Mouse (Mus musculus) inflammation-experienced regulatory T-cells, adult 6 months (primary cell): ENCODE measurements around the gene Gsk3b. TPM values are rescaled to one million over a fixed set of nuclear protein-coding genes. Genes with fewer than 3 reads are reported as not detected.
"Not testable (repeated sequence)": the region's sequence is repeated elsewhere in the genome, so short reads cannot be mapped to it uniquely, and the experiment has no call there.

Source experiments
- ATAC-seq: one replicate; pipeline ENCODE4 v1.8.0; 2017
- polyA plus RNA-seq, 3 experiments: library from polyadenylated mRNA; unstranded; fragments of 100-300 nt; shearing (Covaris generic); gene quantifications; one replicate each; pipeline ENCODE4 v1.2.1; 2017

The Gsk3b gene
- polyA plus RNA-seq, result 10 to 100 TPM; 50.3 to 61.0 (median 56.8) TPM

GRCm38 (mm10) chr16:38088629-38089446, at the start of gene Gsk3b:
Gsk3b (plus strand) TSS chr16:38089001.
- ATAC-seq, result peak; percentile 77

GRCm38 (mm10) chr16:38042160-38042559, 46.6 kb upstream of the Gsk3b start:
- no peak for ATAC-seq

GRCm38 (mm10) chr16:38044551-38044950, 44.2 kb upstream of the Gsk3b start:
- no peak for ATAC-seq

- ATAC-seq, result no peak
These were observed 40.8 kb upstream of the Gsk3b start for GRCm38 (mm10) chr16:38047781-38048558.

- ATAC-seq, result no peak
These were observed 30.9 kb upstream of the Gsk3b start for GRCm38 (mm10) chr16:38057898-38058297.

- no peak for ATAC-seq
These were observed 30.0 kb upstream of the Gsk3b start for GRCm38 (mm10) chr16:38058836-38059235.

GRCm38 (mm10) chr16:38059631-38060030, 29.2 kb upstream of the Gsk3b start:
- no peak for ATAC-seq

GRCm38 (mm10) chr16:38073859-38074631, 14.8 kb upstream of the Gsk3b start:
- not testable (repeated sequence) for ATAC-seq

- ATAC-seq, result no peak
These were observed 8.6 kb upstream of the Gsk3b start for GRCm38 (mm10) chr16:38080201-38080600.

GRCm38 (mm10) chr16:38087231-38087630, 1.6 kb upstream of the Gsk3b start:
- no peak for ATAC-seq

- no peak for ATAC-seq
These were observed 1.1 kb upstream of the Gsk3b start for GRCm38 (mm10) chr16:38087645-38088125.

GRCm38 (mm10) chr16:38088126-38088628, 624 bp upstream of the Gsk3b start:
- peak; percentile 24 for ATAC-seq

GRCm38 (mm10) chr16:38089447-38090170, 808 bp downstream of the Gsk3b start:
- ATAC-seq, result peak; percentile 6

- no peak for ATAC-seq
These were observed 1.7 kb downstream of the Gsk3b start for GRCm38 (mm10) chr16:38090341-38091005.

GRCm38 (mm10) chr16:38091041-38091440, 2.2 kb downstream of the Gsk3b start:
- ATAC-seq, result no peak

GRCm38 (mm10) chr16:38091706-38092105, 2.9 kb downstream of the Gsk3b start:
- ATAC-seq, result no peak

GRCm38 (mm10) chr16:38092598-38092997, 3.8 kb downstream of the Gsk3b start:
- ATAC-seq, result no peak

- no peak for ATAC-seq
These were observed 6.5 kb downstream of the Gsk3b start for GRCm38 (mm10) chr16:38095181-38095851.

- no peak for ATAC-seq
These were observed 8.7 kb downstream of the Gsk3b start for GRCm38 (mm10) chr16:38097521-38097920.

- no peak for ATAC-seq
These were observed 10.5 kb downstream of the Gsk3b start for GRCm38 (mm10) chr16:38099325-38099724.

GRCm38 (mm10) chr16:38100569-38100968, 11.8 kb downstream of the Gsk3b start:
- ATAC-seq, result no peak
